Mouse (Mus musculus) thymus, postnatal 14 days (tissue): Measurements from ENCODE around the gene Zc3h18.
A peak's percentile ranks its signal among the peaks of the same experiment; 100 is the strongest.

Experiments used
- DNase-seq: peaks from one replicate; pipeline ENCODE4 v3.0.0; 2021

Gene Zc3h18

DNA sequence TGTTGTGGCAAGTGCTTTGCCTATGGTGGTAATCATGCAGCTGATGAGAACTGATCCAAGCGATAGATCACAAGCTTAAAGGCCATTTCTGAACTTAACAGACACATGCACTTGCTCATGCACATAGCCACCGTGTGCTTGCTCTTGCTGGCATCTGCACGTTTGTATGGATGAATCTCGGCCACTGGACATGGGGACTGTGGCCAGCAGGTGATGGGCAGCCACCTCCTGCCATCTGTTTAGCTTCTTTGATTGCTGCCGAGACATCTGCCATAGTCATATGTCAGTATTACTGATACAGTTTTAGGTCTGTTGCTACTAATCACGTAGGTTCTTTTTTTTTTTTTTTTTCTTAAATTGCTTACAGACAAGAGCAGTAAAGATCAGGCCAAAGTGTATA is 18.9 kb downstream of the Zc3h18 start:
- DNase-seq: no peak

- DNase-seq: no peak
Observed at GRCm38 (mm10) chr8:122398186-122398585, 21.8 kb downstream of the Zc3h18 start.

DNA sequence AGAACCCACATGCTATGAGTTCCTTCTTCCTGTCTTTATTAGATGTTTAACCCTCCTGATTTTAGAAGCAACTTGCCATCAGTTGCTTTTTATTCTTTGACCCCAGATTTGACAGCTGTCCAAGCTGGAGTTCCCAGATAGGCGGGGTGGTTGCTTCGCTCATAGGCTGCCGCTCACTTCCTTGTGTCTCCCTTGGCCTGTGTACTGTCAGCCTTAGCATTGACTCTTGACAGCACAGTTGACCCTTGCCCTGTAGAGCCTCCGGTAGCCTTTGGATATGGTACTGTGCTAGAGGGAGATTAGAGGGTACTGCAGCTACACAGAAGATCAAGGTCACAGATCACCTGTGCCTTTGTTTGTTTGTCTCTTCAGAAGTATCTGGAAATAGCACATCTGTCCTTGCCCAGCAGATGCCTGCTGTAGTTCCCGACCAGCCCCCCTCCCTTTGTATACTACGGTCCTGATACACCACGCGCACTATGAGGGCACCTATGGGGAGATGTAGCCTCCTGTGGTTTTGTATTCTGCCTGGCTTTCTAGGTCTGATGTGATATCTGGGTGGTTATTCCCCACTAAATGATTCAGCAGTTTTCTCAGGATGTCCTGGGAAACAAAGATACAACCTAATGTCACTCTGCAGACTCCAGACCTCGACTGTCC is 28.9 kb downstream of the Zc3h18 start:
- no peak for DNase-seq

- no peak for DNase-seq
Observed at GRCm38 (mm10) chr8:122407678-122408077, 31.3 kb downstream of the Zc3h18 start.

GRCm38 (mm10) chr8:122414311-122414710 is 37.9 kb downstream of the Zc3h18 start:
- DNase-seq: no peak

GRCm38 (mm10) chr8:122415554-122415953 is 39.1 kb downstream of the Zc3h18 start:
- no peak for DNase-seq

DNA sequence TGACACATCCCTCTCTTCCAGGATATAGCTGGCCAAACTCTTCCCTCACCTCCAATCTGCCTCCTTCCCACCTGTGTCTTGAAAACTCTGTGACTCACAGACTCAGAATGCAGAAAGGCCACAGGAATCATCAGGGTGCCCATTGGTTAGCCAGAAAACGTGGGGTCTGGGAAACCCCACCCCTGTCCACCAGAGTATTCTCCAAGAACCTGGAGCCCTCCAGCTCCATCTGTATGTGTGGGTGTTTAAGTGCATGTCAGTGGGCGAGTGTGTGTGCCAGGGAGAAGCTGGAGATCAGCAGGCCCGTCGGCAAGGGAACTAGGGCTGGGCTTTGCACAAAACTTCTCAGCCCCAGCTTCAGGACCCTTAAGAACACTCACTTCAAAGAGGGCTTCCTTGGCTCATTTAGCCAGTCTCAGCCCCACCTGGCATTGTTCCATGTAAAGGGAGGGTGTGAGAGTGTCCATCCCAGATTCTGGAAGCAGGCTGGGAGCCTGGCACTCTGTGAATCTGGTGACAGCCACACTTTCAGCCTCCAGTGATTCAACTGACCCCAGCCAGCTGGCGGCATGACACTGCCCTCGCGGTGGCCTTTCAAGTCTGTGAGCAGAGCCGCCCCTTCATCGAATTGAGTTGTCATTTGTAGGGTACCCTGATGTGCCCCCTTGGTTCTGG is 43.6 kb downstream of the Zc3h18 start:
- DNase-seq: no peak

DNA sequence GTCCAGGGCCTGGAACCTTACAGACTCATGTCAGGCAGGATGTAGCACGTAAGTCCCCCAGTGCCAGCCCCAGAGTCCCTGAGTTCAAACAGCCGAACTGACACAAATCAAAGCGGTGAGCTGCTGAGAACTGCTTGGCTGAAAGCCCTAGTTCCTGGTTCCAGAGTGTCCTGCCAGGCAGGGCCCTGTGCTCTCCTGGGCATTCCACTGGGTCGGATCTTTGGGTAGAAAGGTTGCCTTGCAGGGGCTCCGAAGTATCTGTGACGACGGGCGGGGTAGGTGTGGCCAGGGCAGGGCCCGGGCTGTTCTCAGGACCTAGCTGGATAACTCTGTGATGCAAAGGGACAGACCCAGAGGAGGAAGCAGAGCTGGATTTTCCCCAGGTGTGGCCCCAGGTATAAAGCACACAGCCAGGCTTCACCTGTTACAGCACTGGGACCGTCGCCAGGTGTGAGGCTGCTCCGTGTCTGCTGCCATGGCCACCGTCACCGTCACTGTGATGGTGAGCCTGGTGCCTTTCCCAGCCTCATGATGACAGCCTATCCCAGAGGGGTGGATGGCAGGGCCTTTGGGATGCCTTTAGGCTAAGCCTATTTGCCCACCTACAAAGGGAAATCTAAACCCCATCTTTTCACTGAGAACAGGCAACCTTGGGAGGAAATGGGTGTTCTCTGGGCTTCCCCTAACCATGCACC is 45.1 kb downstream of the Zc3h18 start, which contains the start of gene Il17c:
Il17c (plus strand) TSS at position 645 of the 695 bp plus-strand sequence.
- no peak for DNase-seq

DNA sequence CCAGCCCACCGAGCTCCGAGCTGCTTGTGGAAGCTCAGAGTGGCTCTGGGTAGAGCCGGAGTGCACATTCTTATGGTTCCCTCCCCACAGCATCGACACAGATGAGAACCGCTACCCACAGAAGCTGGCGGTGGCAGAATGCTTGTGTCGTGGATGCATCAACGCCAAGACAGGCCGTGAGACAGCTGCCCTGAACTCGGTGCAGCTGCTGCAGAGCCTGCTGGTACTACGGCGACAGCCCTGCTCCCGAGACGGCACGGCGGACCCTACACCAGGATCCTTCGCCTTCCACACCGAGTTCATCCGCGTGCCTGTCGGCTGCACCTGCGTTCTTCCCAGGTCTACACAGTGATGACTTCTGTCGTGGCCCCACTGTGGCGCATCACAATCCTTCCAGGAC is 46.8 kb downstream of the Zc3h18 start:
- no peak for DNase-seq

- DNase-seq: no peak
Observed at GRCm38 (mm10) chr8:122423659-122424058, 47.2 kb downstream of the Zc3h18 start.

GRCm38 (mm10) chr8:122426145-122426544 is 49.7 kb downstream of the Zc3h18 start:
- no peak for DNase-seq

DNA sequence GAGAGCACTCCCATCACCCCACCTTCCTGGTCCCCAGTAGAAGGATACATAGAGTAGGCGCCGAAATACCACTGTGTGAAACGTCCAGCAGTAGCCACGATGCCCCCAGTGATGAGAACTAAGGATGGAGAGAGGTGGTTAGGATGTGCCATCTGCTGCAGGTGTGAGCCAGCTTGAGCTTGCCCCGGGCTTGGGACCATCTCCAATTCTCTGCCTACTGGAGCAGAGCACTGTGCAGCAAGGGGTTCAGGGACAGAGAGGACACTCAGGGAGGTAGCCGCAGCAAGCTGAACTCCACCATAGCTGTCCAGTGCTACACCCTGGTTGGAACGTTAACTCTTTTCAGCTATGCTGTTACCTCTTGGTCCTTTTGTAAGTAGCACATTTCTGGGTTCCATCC is 51.2 kb downstream of the Zc3h18 start:
- no peak for DNase-seq

GRCm38 (mm10) chr8:122428163-122428562 is 51.8 kb downstream of the Zc3h18 start:
- no peak for DNase-seq

- DNase-seq: no peak
Observed at GRCm38 (mm10) chr8:122430058-122430636, 53.7 kb downstream of the Zc3h18 start.

GRCm38 (mm10) chr8:122430646-122431045 is 54.2 kb downstream of the Zc3h18 start:
- no peak for DNase-seq

GRCm38 (mm10) chr8:122431694-122432442 is 55.5 kb downstream of the Zc3h18 start:
- peak; percentile 61 for DNase-seq

DNA sequence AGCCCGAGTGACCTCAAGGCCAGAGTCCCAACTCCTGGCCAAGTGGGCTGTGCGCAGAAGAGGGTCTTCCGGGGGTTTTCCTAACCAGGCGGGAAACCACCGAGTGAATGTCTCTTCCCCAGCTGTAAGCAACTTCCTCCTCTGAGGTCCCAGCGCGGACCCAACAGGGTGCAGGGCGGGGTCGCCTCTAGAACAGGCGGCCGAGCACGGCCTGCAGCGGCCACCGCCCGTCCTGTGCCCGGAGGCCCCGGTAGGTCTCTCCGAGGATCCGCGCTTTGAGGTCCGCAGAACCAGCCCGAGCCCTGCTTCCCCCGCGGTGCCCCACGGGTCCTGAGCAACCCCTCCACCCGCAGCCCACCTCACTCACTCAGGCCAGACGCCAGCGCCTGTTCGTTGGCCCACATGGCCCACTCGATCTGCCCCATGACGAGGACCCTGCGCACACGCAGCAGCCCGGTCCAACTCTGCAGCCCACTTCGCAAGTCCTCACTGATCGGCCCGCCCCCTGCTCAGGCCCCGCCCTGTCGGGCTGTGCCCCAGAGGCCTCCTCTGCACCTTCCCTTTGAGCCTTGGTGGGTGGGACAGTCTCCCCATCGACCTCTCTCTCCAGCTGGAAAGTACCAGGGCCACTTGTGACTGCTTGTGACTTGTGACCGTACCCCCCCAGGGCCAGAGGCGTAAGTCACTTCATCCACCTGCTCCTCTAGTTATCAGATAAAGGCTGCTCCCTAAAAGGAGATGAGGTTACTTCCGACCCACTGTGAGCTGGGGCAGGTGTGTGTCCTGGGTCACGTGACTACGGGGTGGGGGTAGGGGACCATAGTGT is 56.2 kb downstream of the Zc3h18 start, which contains the start of gene Cyba:
Cyba (minus strand) TSS at position 488 of the 826 bp plus-strand sequence.
- peak; percentile 90 for DNase-seq

DNA sequence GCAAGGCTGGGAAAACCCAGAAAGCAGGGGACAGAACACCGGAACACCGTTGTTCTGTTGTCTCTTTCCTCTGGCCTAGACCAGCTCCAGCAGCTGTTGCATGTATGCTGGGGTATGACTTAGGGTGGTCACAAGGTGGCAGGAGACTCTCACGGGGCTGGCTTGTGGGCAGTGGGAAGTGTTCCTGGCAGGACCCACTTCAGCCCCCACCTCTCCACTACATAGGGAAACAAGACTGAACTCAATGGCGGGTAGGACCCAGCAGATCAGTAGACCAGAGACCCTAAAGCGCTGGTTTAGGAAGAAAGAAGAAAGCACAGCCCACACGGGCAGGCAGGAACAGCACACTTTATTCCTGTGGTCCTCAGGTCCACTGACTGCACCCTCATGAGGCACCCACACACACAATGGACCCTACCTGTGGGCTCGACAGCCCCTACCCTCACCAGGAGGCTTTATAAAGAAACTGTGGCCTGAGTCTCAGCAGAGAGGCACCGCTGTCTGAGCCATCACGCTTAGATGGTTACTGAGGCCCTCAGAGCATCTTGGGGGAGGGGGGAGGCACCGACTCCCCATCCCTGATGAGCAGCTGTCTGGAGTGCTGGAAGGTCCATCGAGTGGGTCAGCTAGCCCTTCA is 57.0 kb downstream of the Zc3h18 start:
- no peak for DNase-seq

DNA sequence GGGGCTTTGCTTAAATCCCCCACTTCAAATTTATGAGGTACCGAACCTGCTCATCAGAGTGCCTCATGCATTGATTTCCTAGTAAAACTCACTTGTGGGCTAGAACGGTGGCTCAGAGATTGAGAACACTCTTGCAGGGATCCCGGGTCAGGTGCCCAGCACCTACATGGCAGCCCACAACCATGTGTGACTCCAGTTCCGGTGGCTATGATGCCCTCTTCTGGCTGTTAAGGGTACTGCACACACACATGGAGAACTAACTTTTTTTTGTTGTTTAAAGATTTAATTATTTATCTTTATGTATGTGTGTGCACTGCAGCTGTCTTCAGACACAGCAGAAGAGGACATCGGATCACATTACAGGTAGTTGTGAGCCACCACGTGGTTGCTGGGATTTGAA is 59.0 kb downstream of the Zc3h18 start:
- DNase-seq: no peak

GRCm38 (mm10) chr8:122436146-122436545 is 59.7 kb downstream of the Zc3h18 start:
- no peak for DNase-seq

DNA sequence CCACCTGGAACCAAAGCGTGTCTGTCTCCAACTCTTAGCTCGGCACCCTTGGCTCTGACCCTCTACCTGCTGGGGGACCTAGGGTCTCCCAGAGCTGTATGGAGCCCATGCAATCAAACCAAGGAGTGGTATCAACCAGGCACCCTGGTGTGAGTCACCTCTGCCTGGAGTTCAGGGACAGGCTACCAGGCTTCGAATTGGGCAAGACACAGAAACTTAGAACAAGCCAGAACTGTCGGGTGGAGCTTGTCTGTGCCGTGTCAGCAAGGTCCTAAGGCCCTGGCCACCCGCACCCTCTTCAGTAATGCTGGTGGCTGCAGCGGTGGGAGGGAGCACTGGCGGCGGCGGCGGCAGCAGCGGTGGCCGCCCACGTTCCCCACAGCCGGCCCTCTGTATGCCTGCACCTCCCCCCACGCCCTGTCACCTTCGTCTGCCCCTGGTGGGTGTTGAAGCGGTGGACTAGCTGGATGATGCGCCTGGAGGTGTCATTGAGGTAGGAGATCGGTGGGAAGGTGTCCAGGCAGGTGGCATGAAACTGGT is 60.2 kb downstream of the Zc3h18 start:
- no peak for DNase-seq
